Mouse (Mus musculus) embryonic facial prominence, embryonic 13.5 days (tissue): ENCODE data around the gene Nt5c1a. TPM values are rescaled to one million over a fixed set of nuclear protein-coding genes. Genes with fewer than 3 reads are reported as not detected.

Experiments
- ATAC-seq: fragments of 200-750 bp; cut with Nextera tagmentation; 2 replicates; pipeline ENCODE4 v1.8.0; 2017; ENCODE audit warnings: low read depth; ENCODE audit not compliant: insufficient number of reproducible peaks, insufficient read depth, low FRiP score, low TSS enrichment
- H3K27ac ChIP-seq: fragments of 300-500 bp; sonication (generic); 2 replicates; pipeline ENCODE4 v1.5.1; 2015; ENCODE audit warnings: moderate library complexity, mild to moderate bottlenecking, inconsistent platforms
- H3K27me3 ChIP-seq: fragments of 300-500 bp; sonication (generic); 2 replicates; pipeline ENCODE4 v1.6.1; 2015; ENCODE audit warnings: mild to moderate bottlenecking, inconsistent platforms
- H3K36me3 ChIP-seq: fragments of 300-500 bp; sonication (generic); 2 replicates; pipeline ENCODE4 v1.6.1; 2015; ENCODE audit warnings: mild to moderate bottlenecking, inconsistent platforms
- H3K4me1 ChIP-seq: fragments of 300-500 bp; sonication (generic); 2 replicates; pipeline ENCODE4 v1.6.1; 2015; ENCODE audit warnings: inconsistent platforms
- H3K4me2 ChIP-seq: fragments of 300-500 bp; sonication (generic); 2 replicates; pipeline ENCODE4 v1.6.1; 2015; ENCODE audit warnings: moderate library complexity, mild to moderate bottlenecking, inconsistent platforms
- H3K4me3 ChIP-seq: fragments of 300-500 bp; sonication (generic); 2 replicates; pipeline ENCODE4 v1.5.1; 2015; ENCODE audit warnings: mild to moderate bottlenecking, inconsistent platforms
- H3K9ac ChIP-seq: fragments of 300-500 bp; sonication (generic); 2 replicates; pipeline ENCODE4 v1.6.1; 2015; ENCODE audit warnings: mild to moderate bottlenecking, inconsistent platforms
- H3K9me3 ChIP-seq: fragments of 300-500 bp; sonication (generic); 2 replicates; pipeline ENCODE4 v1.6.1; 2016; ENCODE audit warnings: inconsistent platforms
- WGBS: fragments of 180-500 bp; shearing (Covaris S2); methylation state at CpG from one replicate; pipeline ENCODE4 v1.1.7; 2015; ENCODE audit warnings: mixed read lengths; 5-methylcytosine and 5-hydroxymethylcytosine counted together
- polyA plus RNA-seq: library from polyadenylated mRNA; unstranded; fragments of >200 nt; fragmentation: Nextera tagmentation; extraction: Ambion mirVana; gene quantifications from 2 replicates; pipeline ENCODE4 v1.2.1, GENCODE M21; 2015

Gene Nt5c1a
- polyA plus RNA-seq, 1 experiment from 2014 or later: not detected

- ATAC-seq: no peak
- no peaks in the 10 kb centered on the region for H3K9me3 ChIP-seq
- 0 out of 2 replicates have a peak, but pooled peaks cover 5% of the 10 kb centered on the region for H3K4me1 ChIP-seq
- H3K9ac ChIP-seq: no peak overlapping the region
- H3K27ac ChIP-seq: no peak overlapping the region
- H3K4me2 ChIP-seq: no peak overlapping the region
- H3K36me3 ChIP-seq: no peaks in the 10 kb centered on the region
- WGBS: 22% methylated on average over 5 of the region's 5 CpGs
- H3K27me3 ChIP-seq: no peaks in the 10 kb centered on the region
- no peak overlapping the region for H3K4me3 ChIP-seq
Observed at GRCm38 (mm10) chr4:123254617-123255016, 53.3 kb downstream of the Nt5c1a start.

GRCm38 (mm10) chr4:123260071-123260746 is 58.9 kb downstream of the Nt5c1a start:
- Histone ChIP-seq H3K4me3 (no peak overlapping the region), H3K36me3 (no peaks in the 10 kb centered on the region), H3K4me1 (0 out of 2 replicates have a peak, but pooled peaks cover 3% of the 10 kb centered on the region), H3K9me3 (no peaks in the 10 kb centered on the region), H3K4me2 (no peak overlapping the region), H3K9ac (no peak overlapping the region), H3K27me3 (no peaks in the 10 kb centered on the region), H3K27ac (no peak overlapping the region)
- no peak for ATAC-seq
- whole genome bisulfite sequencing: 47% methylated on average over 8 of the region's 8 CpGs

DNA sequence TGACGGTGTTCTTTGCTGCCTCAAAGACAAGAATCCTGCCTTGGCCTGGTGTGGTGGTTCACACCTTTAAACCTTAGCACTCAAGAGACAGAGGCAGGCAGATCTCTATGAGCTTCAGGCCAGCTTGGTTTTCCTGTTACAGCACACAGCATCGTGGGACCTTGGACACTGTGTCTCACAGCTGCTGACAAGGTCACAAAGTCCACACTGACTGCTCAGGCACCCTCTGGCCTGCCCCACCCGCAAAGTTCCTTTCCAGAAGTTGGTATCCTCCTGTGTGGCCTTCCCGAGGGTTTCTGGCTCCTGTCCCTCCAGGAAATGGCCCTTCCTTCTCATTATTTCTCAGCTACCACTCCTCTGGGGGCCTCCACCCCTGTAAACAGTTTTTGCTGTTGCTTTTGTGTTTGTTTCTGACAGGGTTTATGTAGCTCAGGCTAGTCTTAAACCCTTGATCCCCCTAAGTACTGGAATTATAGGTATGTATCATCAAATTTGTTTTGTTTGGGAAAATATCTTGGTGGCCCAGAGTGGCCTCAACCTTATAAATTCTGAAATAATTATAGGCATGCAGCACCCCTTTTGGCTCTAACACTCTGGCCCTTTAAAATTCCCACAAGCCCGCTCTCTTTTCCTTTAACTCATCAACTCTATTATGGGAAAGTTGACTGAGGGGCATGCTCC is 60.6 kb downstream of the Nt5c1a start, which contains the start of gene Pabpc4:
Gene Pabpc4, plus strand, starts transcription at position 631 of the 681 bp plus-strand sequence.
- Histone ChIP-seq H3K4me3 (no peak within 1 kb of the TSS), H3K36me3 (no peaks in the 10 kb centered on the region), H3K27ac (no peak within 1 kb of the TSS), H3K4me2 (no peak within 1 kb of the TSS), H3K4me1 (0 out of 2 replicates have a peak, but pooled peaks cover 3% of the 10 kb centered on the region), H3K27me3 (no peaks in the 10 kb centered on the region), H3K9me3 (no peaks in the 10 kb centered on the region), H3K9ac (no peak within 1 kb of the TSS)
- 70% methylated on average over 5 of the region's 5 CpGs for WGBS
- ATAC-seq: no peak

Other genes starting within 250 kb of the Nt5c1a start
- gene Mfsd2a, start 240.3 kb upstream of the Nt5c1a start, polyA plus RNA-seq: 5.1 and 6.6 TPM in 2 replicates
- 29.4 and 33.4 TPM in 2 replicates for gene Mycl, start 205.9 kb upstream of the Nt5c1a start, polyA plus RNA-seq
- 19.7 and 20.8 TPM in 2 replicates for gene Trit1, start 184.9 kb upstream of the Nt5c1a start, polyA plus RNA-seq
- 0.51 and 0.58 TPM in 2 replicates for gene Bmp8b, start 96.3 kb upstream of the Nt5c1a start, polyA plus RNA-seq
- 0.19 TPM in 1 of 2 replicates, not detected in the other for gene Oxct2b, start 85.2 kb upstream of the Nt5c1a start, polyA plus RNA-seq
- 113 and 114 TPM in 2 replicates for gene Ppie, start 61.6 kb upstream of the Nt5c1a start, polyA plus RNA-seq
- 0.26 and 0.44 TPM in 2 replicates for gene Hpcal4, start 18.3 kb upstream of the Nt5c1a start, polyA plus RNA-seq
- gene Heyl, start 32.1 kb downstream of the Nt5c1a start, polyA plus RNA-seq: 4.3 and 5.0 TPM in 2 replicates
- gene Pabpc4, start 60.8 kb downstream of the Nt5c1a start, polyA plus RNA-seq: 36.8 and 41.2 TPM in 2 replicates
- not detected in 2 replicates for gene Oxct2a, start 122.1 kb downstream of the Nt5c1a start, polyA plus RNA-seq
- gene Bmp8a, start 141.7 kb downstream of the Nt5c1a start, polyA plus RNA-seq: 0.59 and 1.3 TPM in 2 replicates